Mouse (Mus musculus) limb, embryonic 15.5 days (tissue): ENCODE measurements around the gene Cd38. TPM values are rescaled to one million over a fixed set of nuclear protein-coding genes. Genes with fewer than 3 reads are reported as not detected.

ENCODE experiments used
- ATAC-seq: fragments of 200-750 bp; cut with Nextera tagmentation; 2 replicates; pipeline ENCODE4 v1.8.0; 2017; ENCODE audit warnings: low read depth, moderate TSS enrichment; ENCODE audit not compliant: insufficient number of reproducible peaks, low FRiP score, low TSS enrichment
- H3K27ac ChIP-seq: fragments of 300-500 bp; sonication (generic); 2 replicates; pipeline ENCODE4 v1.5.1; 2015; ENCODE audit warnings: moderate library complexity, mild to moderate bottlenecking, inconsistent platforms
- H3K27me3 ChIP-seq: fragments of 300-500 bp; sonication (generic); 2 replicates; pipeline ENCODE4 v1.6.1; 2015; ENCODE audit warnings: inconsistent platforms
- H3K36me3 ChIP-seq: fragments of 300-500 bp; sonication (generic); 2 replicates; pipeline ENCODE4 v1.6.1; 2015; ENCODE audit warnings: inconsistent platforms
- H3K4me1 ChIP-seq: fragments of 300-500 bp; sonication (generic); 2 replicates; pipeline ENCODE4 v1.6.1; 2015; ENCODE audit warnings: inconsistent platforms
- H3K4me2 ChIP-seq: fragments of 300-500 bp; sonication (generic); 2 replicates; pipeline ENCODE4 v1.6.1; 2015; ENCODE audit warnings: mild to moderate bottlenecking, inconsistent platforms
- H3K4me3 ChIP-seq: fragments of 300-500 bp; sonication (generic); 2 replicates; pipeline ENCODE4 v1.5.1; 2015; ENCODE audit warnings: mild to moderate bottlenecking, inconsistent platforms
- H3K9ac ChIP-seq: fragments of 300-500 bp; sonication (generic); 2 replicates; pipeline ENCODE4 v1.6.1; 2015; ENCODE audit warnings: inconsistent platforms
- H3K9me3 ChIP-seq: fragments of 300-500 bp; sonication (generic); 2 replicates; pipeline ENCODE4 v1.6.1; 2016; ENCODE audit warnings: inconsistent platforms
- WGBS: fragments of 180-500 bp; shearing (Covaris S2); methylation state at CpG from one replicate; pipeline ENCODE4 v1.1.7; 2015; 5-methylcytosine and 5-hydroxymethylcytosine counted together
- polyA plus RNA-seq: library from polyadenylated mRNA; unstranded; fragments of >200 nt; fragmentation: Nextera tagmentation; extraction: Ambion mirVana; gene quantifications from 2 replicates; pipeline ENCODE4 v1.2.1, GENCODE M21; 2015

Gene Cd38
- polyA plus RNA-seq, 1 experiment from 2014 or later = 7.2 TPM

DNA sequence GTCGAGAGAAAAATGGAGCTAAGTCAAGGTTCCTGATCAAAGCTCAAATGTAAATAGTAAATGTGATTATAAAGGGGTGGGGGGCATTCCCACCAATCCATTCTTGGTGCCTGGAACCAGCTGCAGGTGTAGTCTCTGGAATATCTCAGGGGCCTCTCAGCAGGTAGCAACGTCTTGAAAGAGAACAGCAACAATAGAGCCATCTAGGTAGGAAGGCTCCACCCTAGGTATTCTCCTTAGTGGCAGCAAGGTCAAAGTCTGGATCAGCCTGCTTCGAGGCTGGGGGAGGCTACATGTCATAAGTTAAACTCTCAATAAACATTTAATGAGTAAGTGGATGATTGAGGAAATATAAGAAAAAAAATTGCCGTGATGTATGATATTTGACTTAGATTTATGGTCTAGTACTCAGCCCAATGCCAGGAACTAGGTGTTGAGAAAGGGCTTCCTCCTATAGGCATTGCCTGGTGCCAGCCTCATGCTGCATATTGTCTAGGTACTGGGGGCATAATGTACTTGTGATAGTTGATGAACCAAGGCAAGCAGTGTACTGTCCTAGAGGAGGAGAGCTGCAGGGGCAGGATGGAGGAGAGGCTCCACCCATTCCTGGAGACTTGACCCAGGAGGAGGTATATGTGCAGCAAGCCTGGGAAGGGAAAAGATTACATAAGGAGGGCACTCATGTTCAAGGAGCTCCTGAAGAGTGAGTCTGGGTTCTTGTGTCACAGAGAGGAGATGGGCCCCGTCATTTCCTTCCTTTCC is 7.5 kb upstream of the Cd38 start:
- Histone ChIP-seq H3K4me2 (no peak overlapping the region), H3K27ac (no peak overlapping the region), H3K27me3 (no peaks in the 10 kb centered on the region), H3K4me1 (no peaks in the 10 kb centered on the region), H3K9me3 (no peaks in the 10 kb centered on the region), H3K4me3 (no peak overlapping the region), H3K9ac (no peak overlapping the region), H3K36me3 (no peaks in the 10 kb centered on the region)
- 62% methylated on average over 5 of the region's 5 CpGs for WGBS
- ATAC-seq = no peak

DNA sequence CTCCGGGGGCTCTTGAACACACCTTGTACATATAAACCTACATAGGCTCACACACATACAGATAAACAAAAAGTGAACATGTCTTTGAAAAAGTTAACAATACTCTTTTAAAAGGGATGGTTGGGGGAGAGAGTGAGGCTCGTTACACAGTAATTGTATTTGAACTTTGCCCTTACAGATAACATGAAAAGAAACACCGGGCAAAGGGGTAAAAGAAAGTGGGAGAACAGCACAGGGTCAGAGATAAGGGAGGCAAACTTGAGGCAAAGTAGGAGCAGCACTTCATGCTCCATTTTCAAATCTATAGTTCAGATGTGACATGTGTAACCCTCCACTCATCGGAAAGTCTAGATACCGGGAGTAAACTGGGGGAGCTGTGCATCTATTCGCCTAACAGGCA is 4.7 kb upstream of the Cd38 start:
- Histone ChIP-seq H3K27me3 (no peaks in the 10 kb centered on the region; the same call in 1 of the 2 replicates), H3K4me1 (peaks cover 1% of the 10 kb centered on the region), H3K36me3 (no peaks in the 10 kb centered on the region), H3K4me2 (no peak overlapping the region), H3K27ac (no peak overlapping the region), H3K9me3 (no peaks in the 10 kb centered on the region), H3K4me3 (no peak overlapping the region), H3K9ac (no peak overlapping the region)
- 70% methylated on average over 6 of the region's 6 CpGs for WGBS
- no peak for ATAC-seq

DNA sequence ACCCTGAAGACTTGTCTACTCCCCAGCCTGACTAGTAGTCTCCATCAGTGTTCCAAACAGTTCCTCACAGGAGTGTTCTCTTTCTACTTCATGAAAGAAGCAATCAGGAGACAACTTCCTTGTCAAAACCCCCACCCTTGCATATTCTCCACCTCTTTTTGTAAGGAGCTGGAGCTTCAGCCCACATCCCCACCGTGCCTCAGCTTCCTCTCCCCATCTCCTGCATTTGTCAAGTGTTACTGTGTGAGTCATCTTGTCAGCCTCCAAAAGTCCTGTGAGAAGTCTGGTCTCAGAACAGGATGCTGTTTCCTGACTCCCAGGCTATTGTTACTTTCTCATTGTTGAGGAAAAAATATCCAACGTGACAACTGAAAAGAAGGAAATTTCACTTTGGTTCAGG is 3.0 kb upstream of the Cd38 start:
- H3K27ac ChIP-seq = no peak overlapping the region
- no peaks in the 10 kb centered on the region; the same call in 1 of the 2 replicates for H3K27me3 ChIP-seq
- ATAC-seq = no peak
- no peak overlapping the region for H3K4me2 ChIP-seq
- H3K9ac ChIP-seq = no peak overlapping the region
- peaks cover 10% of the 10 kb centered on the region for H3K4me1 ChIP-seq
- H3K36me3 ChIP-seq = no peaks in the 10 kb centered on the region
- 69% methylated on average over 2 of the region's 2 CpGs for whole genome bisulfite sequencing
- H3K4me3 ChIP-seq = no peak overlapping the region
- H3K9me3 ChIP-seq = no peaks in the 10 kb centered on the region

DNA sequence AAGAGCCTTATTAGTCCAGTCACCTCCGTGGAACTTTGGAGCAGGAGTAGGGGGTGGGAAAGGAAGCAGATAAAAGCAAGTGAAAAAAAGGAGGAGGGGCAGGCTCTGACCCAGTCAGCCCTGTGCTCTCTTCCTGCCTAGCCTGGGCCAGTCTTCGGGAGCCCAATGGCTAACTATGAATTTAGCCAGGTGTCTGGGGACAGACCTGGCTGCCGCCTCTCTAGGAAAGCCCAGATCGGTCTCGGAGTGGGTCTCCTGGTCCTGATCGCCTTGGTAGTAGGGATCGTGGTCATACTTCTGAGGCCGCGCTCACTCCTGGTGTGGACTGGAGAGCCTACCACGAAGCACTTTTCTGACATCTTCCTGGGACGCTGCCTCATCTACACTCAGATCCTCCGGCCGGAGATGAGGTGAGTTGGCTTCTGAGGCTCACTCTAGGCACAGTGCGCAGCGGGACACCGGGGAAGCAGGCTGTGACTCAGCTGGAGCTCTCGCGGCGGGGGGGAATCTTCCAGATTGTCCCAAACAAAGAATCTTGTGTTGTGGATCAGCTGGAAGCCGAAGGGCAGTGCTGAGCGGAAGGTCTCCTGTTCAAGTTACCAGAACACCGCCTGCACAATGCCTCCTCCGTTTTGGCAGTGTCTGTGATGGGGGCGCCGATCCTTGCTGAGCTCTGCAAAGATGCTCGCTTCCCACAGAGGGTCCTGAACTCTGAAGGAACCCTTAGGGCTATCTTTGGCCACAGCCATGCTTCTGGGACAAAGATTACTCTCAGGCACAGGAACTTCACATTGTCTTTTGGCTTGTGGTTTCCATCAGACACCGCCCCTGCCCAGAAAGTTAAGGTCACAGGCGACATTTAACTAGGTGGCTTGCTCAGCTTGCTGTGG is 603 bp downstream of the Cd38 start:
- Histone ChIP-seq H3K4me2 (peak overlapping the region; percentile 61), H3K9ac (no peak overlapping the region), H3K36me3 (no peaks in the 10 kb centered on the region), H3K27ac (peak overlapping the region; percentile 29; the same call in 1 of the 2 replicates), H3K4me3 (peak overlapping the region; percentile 36), H3K4me1 (peaks cover 10% of the 10 kb centered on the region), H3K9me3 (no peaks in the 10 kb centered on the region), H3K27me3 (no peaks in the 10 kb centered on the region; the same call in 1 of the 2 replicates)
- WGBS = 5% methylated on average over 28 of the region's 28 CpGs
- no peak for ATAC-seq

DNA sequence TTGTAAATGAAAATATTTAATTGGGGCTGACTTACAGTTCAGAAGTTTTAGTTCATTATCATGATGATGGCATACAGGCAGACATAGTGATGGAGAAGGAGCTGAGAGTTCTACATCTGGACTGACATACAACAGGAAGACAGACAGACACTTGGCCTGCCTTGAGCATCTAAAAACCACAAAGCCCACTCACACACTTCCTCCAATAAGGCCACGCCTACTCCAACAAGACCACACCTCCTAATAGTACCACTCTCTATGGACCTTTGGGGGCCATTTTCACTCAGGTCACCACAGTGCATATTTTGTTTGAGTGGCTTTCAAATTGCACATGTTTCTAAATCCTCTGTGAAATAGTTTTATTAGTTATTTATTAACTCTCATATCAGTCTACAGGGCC is 3.5 kb downstream of the Cd38 start:
- WGBS = 60% methylated on average over 1 of the region's 1 CpGs
- H3K4me1 ChIP-seq = peaks cover 10% of the 10 kb centered on the region
- no peak overlapping the region for H3K27ac ChIP-seq
- ATAC-seq = no peak
- H3K36me3 ChIP-seq = no peaks in the 10 kb centered on the region
- H3K9ac ChIP-seq = no peak overlapping the region
- no peaks in the 10 kb centered on the region; the same call in 1 of the 2 replicates for H3K27me3 ChIP-seq
- H3K4me3 ChIP-seq = no peak overlapping the region
- no peaks in the 10 kb centered on the region for H3K9me3 ChIP-seq
- no peak overlapping the region for H3K4me2 ChIP-seq

DNA sequence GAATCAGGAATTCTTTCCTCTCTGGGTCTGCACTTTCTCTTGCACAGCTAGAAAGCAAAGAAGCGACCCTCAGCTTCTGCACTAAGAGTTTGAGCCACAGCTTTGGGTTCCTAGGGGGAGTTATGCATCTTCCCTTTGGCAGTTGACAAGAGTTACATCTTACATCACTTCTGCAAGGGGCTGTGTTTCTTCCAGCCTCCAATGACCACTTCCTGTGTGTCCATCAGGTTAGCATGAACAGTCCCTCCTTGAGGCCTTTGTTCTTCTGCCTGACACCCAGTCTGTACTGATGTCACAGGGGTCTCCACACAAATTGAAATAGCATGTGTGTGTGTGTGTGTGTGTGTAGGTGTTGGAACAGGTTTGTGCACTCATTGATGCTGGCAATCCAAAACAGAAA is 4.3 kb downstream of the Cd38 start:
- H3K27ac ChIP-seq = no peak overlapping the region
- 69% methylated on average over 1 of the region's 1 CpGs for WGBS
- H3K9me3 ChIP-seq = no peaks in the 10 kb centered on the region
- H3K36me3 ChIP-seq = no peaks in the 10 kb centered on the region
- peaks cover 10% of the 10 kb centered on the region for H3K4me1 ChIP-seq
- H3K4me3 ChIP-seq = no peak overlapping the region
- no peak overlapping the region for H3K9ac ChIP-seq
- no peak overlapping the region for H3K4me2 ChIP-seq
- H3K27me3 ChIP-seq = no peaks in the 10 kb centered on the region; the same call in 1 of the 2 replicates
- ATAC-seq = no peak

DNA sequence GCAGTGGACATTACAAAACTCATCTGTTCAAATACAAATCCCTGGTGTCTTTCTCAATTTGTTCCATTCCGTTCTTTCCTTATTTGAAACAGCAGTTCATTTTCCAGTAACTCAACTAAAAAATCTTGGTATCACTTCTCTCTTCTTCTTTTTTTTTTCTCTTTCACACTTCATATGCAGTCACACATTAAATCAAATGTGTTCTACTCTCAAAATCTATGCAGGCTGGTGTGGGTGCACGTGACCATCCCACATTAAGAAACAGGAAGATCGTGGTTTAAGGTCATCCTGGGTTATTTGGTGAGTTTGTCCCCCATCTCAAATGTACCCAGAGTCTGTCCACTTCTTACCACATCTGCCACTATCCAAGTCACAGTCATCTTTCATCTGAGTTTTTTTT is 13.7 kb downstream of the Cd38 start:
- Histone ChIP-seq H3K4me3 (no peak overlapping the region), H3K9ac (no peak overlapping the region), H3K36me3 (no peaks in the 10 kb centered on the region), H3K4me2 (no peak overlapping the region), H3K27ac (no peak overlapping the region), H3K4me1 (no peaks in the 10 kb centered on the region), H3K9me3 (no peaks in the 10 kb centered on the region), H3K27me3 (no peaks in the 10 kb centered on the region)
- ATAC-seq = no peak
- 79% methylated on average over 3 of the region's 3 CpGs for WGBS

DNA sequence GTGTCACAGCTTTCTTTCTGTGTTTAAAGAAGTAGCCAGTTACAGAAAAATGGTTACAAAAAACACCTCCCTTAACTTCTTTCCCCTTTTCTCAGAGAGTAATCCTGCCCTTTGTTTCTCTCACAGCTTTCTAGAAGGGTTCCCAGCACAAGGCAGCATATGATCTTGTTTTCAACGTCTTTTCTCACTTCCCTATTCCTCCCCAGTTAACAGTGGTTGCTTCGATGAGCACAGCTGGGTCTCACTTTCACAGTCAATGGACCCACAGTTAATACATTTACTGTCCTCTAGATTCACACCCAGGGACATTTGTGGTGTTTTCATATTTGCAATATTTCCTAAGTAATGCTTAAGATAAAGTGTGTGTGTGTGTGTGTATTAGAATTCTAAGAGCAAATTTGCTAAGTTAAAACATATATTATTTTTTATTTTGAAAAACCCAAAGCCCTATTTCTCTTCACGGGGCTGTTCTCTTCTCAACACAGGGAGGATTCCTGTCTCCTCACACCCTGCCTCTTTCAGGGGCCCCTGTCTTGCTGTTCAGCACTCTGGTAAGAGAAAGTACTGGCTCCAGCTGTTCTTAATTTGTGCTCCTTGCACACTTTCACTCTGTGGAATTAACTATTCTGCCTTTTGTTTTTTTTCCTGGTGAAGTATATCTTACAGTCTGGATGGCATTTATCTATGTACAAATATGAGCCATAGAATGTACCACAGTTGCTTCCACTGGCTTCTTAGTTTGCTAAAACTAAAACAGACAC is 16.9 kb downstream of the Cd38 start:
- ATAC-seq = no peak
- H3K36me3 ChIP-seq = no peaks in the 10 kb centered on the region
- H3K27ac ChIP-seq = no peak overlapping the region
- H3K9ac ChIP-seq = no peak overlapping the region
- H3K27me3 ChIP-seq = no peaks in the 10 kb centered on the region
- no peak overlapping the region for H3K4me2 ChIP-seq
- WGBS = 33% methylated on average over 3 of the region's 3 CpGs
- no peaks in the 10 kb centered on the region for H3K9me3 ChIP-seq
- no peaks in the 10 kb centered on the region for H3K4me1 ChIP-seq
- no peak overlapping the region for H3K4me3 ChIP-seq

DNA sequence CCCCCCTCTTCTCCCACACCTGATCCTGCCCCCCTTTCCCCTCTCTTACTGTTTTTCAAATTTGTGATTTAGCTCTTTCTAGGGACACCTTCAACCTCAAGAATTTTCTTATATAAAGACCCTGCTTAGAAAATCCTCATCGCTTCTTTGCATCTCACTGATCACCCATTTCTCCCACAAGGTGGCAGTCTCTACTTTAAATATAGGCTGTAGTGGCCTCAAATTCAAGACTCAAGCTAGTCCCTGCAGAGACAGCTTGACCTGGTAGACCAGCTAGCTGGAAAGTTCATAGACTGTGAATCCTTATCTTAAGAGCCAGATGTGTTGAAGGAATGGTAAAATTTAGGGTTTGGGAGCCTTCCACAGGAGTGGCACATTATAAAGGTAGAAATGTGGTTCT is 24.0 kb downstream of the Cd38 start:
- Histone ChIP-seq H3K36me3 (no peaks in the 10 kb centered on the region), H3K4me2 (no peak overlapping the region), H3K27me3 (0 out of 2 replicates have a peak, but pooled peaks cover 4% of the 10 kb centered on the region), H3K4me1 (no peaks in the 10 kb centered on the region), H3K4me3 (no peak overlapping the region), H3K9ac (no peak overlapping the region), H3K27ac (no peak overlapping the region), H3K9me3 (no peaks in the 10 kb centered on the region)
- no peak for ATAC-seq
- WGBS = 19% methylated on average over 1 of the region's 1 CpGs

DNA sequence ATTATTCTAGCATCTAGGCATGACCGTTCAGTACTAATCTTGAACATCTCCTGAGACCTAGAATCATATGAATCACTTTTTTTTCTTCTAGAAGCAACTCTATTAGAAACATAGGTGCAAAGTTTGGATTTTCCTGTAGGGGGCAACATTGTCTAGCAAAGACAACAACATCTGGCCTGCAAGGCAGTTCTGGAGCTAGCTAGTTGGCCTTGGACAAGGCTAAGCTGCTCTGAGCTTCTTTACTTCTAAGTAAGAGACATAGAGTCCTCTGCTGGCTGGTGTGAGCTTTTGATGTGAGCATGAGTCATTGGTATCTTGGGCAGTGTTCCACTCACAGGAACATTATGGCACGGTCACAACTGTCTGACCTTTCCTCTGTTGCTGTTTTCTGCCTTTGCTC is 25.8 kb downstream of the Cd38 start:
- H3K4me3 ChIP-seq = no peak overlapping the region
- H3K27ac ChIP-seq = no peak overlapping the region
- H3K4me1 ChIP-seq = no peaks in the 10 kb centered on the region
- H3K4me2 ChIP-seq = no peak overlapping the region
- no peak overlapping the region for H3K9ac ChIP-seq
- no peaks in the 10 kb centered on the region for H3K9me3 ChIP-seq
- 0 out of 2 replicates have a peak, but pooled peaks cover 4% of the 10 kb centered on the region for H3K27me3 ChIP-seq
- no peak for ATAC-seq
- 50% methylated on average over 2 of the region's 2 CpGs for whole genome bisulfite sequencing
- H3K36me3 ChIP-seq = no peaks in the 10 kb centered on the region

DNA sequence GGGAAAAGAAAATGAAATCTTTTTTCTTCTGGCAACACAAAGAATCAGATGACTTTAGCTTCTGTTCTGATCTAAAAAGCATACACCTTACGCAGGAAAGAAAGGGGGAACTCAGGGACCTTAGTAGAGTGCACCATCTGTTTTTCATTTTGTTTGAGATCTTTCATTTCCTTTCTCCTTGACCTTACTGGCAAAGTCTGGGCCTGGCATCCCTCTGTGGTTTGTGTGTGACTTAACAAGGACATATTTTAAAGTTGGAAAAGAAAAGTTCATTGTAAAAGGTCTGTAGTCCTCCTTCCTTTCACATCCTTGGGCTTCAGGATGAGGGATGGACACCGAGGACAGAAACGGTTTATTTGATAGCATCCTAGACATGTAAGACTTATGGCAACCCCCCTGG is 27.6 kb downstream of the Cd38 start:
- H3K9ac ChIP-seq = no peak overlapping the region
- H3K9me3 ChIP-seq = no peaks in the 10 kb centered on the region
- H3K4me1 ChIP-seq = no peaks in the 10 kb centered on the region
- no peaks in the 10 kb centered on the region for H3K36me3 ChIP-seq
- no peak for ATAC-seq
- 23% methylated on average over 3 of the region's 3 CpGs for WGBS
- H3K27ac ChIP-seq = no peak overlapping the region
- 0 out of 2 replicates have a peak, but pooled peaks cover 4% of the 10 kb centered on the region for H3K27me3 ChIP-seq
- H3K4me2 ChIP-seq = no peak overlapping the region
- H3K4me3 ChIP-seq = no peak overlapping the region
